Mouse (Mus musculus) 3T3-L1 (cell line): ENCODE measurements around the gene Olfml3.

ENCODE experiments used
- DNase-seq: peaks from one replicate; pipeline ENCODE4 v3.0.0-alpha.2; 2015; ENCODE audit warnings: low read depth, low spot score

Olfml3 gene

DNA sequence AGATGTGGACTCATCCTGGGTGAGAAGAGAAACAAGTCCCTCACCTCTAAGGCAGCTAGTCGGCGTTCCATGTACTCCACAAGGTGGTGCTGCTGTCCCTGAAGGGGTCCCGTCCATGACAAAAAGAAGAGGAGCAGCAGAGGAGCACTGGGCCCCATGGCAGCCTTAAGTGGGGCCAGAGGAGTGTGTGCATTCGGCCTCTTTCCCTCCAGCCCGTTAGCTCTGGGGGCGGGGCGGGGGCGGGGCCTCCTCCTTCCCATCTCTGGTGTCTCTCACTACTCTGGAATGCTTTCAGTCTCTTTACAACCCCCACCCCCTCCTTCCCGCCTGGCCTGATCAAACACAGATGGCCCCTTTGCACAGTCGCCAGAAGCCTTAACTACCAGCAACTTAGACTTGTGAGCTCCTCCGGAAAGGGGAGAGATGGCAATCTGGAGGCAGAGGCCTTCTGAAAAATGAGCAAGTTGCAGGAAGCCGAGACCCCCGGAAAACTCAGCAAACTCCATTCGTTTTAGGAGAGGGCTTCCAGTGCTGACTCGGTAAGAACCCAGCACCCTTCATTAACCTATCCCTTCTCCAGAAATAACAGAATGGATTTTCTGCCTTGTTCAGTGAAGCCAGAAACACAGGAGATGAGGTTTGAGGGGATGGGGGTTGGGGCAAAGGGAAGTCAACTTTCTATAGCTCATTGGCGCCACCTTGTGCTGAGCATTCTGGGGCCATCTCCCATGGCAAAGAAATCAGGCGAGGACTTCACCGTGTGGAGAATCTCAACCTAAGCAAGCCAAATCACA, at the start of gene Olfml3:
Olfml3 (minus strand) TSS at position 224 of the 794 bp plus-strand sequence.
- peak; percentile 99 for DNase-seq

DNA sequence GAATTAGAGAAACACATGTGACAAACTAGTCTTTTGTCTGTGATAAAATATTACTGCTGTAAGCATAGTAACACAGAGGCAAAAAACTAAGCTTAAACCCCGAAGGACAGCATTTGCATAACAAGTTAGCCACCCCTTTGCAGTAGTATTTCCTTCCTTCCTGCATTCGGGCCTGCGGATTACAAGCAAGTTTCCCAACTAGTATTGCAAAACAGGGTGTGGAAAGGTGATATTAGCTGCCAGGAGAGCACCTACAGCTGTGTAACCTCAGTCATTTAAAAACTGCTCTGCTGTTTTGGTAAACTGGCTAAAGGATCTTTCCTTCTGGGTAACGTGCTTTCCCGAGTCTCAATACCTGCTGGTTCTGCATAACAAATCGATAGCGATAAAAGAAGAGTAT, 49.4 kb upstream of the Olfml3 start:
- DNase-seq = no peak

DNA sequence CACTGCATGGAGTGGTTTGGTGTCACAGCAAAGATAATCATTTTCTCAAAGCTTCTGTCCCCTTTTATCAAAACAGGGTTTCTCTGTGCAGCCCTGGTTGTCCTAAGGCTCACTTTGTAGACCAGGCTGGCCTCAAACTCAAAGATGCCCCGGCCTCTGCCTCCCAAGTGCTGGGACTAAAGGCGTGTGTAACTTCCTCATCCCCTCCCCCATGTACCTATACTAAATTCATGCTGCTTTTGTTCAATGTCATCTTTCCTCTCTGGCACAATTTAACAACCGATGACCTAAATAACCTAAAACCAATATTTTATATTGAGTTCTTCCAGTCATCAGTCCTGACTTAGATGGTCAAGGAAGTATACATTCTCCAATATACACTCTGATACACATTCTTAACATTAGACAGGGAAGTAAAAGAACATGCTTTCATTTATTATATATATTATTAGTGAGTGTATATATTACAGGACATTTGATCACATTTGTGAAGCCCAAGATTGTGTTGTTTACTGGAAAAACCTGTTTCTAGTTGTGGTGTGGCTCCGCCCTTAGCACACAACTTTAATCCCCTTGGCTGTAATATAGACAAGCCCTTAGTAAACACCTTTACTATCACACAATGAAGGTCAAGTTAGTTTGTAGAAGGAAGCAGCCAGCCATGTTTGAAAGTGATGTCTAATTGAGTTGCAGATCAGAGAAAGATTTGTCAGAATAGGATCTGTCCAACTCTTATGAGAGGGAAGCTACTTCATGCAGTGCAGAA, 45.2 kb upstream of the Olfml3 start:
- no peak for DNase-seq

DNA sequence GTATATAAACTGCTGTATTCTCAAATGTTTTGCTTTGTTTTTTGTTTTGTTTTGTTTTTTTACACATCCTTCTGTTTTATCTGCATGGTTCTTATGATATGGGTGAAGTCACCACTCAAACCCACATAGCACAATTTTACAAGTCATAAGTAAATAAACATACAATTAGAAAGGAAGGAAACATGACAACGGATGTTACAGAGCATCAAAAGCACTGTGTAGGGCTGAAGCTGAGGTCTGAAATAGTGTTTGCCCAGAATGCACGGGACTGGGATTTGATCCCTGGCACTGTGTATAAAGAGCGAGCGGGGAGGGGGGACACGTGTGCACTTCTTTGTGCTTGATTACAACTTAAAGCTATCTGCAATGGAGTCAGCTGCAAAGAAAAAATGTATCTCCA, 43.0 kb upstream of the Olfml3 start:
- no peak for DNase-seq

DNA sequence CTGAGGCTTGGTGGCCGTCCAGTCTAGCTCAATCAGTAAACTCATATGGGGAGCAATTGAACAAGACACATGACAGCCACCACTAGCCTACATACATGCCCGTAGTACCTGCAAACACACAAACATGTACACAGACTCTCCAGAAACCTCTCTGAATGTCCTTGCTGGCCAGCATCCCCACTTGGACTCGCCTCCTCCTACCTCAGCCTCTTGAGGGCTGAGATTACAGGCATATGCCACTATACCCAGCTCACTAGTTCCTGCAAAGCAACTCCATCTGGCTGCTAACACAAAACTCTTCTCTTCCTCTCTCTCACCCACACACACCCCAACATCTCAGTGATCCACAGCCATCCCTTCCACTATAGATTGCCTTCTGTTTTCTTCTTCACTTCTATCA, 42.5 kb upstream of the Olfml3 start:
- no peak for DNase-seq

DNA sequence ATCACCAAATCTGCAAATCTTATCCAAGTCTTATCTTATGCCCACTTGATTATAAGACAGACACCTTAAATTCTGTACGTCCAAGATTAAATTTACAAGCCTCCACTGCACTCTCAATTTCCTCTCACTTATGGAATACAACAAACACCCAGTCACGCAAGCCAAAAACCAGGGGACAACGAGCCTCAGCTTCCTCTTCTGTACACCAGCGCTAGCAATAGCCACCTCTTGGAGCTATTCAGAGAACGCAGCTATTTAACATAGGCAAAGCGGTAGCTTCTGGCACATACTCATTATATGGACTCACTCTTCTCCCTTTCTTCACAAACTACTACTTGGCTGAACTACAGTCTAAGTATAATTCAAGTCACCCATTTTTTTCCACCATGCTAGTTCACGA, 41.4 kb upstream of the Olfml3 start:
- DNase-seq = no peak

DNA sequence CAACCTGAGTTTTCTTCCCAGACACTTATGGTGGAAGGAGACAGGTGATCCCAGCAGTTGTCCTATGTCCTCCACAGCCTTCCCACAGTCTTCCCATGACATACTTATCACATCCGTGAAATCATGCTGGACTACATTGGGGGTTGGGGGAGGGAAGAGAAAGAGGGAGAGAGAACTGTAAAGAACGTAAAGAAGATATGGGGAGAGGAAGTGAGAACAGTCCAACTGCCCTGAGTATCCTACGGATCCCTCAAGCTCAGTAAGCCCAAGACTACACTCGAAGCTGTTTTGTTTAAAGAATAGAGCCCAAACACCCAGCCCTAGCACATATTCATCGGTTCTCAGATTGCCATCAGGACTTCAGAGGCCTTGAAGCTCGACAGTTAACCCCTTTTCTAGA, 40.9 kb upstream of the Olfml3 start:
- DNase-seq = no peak

DNA sequence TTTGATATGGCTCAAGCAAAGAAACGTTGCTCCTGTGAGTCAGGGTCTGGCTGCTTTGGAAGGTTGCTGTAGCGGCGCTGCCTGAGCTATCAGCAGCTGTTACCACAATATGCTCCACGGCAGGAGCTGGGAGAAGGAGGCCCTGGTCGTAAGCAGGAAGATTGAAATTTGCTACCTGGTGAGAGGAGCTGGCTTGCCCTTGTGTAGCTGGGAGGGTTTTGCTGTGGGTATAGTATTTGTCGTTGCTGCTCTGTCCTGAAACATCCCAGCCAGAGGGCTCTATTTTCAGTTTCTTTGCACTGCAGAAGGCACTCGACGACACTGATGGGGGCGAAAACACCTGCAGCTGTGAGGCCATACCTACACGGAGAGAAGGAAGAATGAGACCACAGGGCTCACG, 40.1 kb upstream of the Olfml3 start:
- no peak for DNase-seq

DNA sequence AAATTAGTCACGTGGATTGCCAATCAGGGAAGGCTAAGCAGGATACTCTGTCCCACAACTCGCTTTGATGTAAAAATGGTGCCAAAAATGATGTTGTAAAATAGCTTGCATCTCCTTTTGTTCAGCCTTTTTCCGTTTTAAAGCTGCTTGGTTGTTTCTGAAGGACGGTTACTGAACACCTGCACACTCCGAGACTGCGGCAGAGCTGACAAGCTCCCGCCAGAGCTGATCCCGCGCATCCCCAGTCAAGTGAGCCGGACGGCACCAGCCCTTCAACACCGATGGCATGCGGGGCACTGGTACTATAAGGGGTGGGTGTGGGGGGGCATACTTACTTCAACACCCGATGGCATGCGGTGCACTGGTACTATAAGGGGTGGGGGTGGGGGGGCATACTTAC, 36.2 kb upstream of the Olfml3 start:
- no peak for DNase-seq

DNA sequence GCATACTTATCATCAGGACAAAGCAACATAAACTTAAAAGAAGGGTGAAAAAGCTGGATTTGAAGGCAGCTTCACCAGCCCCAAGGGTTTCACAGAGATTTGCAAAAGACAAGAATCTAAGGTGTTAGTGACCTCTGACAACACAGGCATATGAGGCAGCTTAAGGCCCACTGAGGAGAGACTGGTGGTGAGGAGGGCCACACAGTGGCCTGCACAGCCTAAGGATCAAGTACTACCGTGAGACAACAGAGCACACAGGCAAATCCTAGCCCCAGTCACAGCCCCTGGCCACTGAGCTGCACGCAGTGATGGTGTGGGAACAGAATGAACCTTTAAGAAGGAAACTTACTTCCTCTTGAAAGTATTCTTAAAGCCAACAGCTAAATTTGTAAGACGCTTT, 35.7 kb upstream of the Olfml3 start:
- DNase-seq = no peak

DNA sequence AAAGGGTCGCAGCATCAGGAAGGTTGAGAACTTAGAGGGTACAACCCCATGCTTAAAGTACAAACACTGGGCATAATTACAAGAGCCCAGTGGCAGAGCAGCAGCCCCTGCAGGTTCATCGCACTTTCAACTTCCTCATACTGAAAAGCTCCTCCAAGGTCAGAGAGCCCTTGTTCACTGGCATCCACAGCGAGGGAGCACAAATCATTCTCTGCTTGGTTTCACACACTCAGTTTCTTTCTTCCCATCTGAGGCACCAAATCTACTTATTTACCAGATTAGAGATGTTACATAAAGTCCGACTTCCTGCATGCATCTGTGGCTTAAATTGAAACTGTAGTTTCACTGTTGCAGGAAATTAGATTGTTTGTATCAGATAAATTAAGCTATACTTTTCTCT, 35.0 kb upstream of the Olfml3 start:
- no peak for DNase-seq

DNA sequence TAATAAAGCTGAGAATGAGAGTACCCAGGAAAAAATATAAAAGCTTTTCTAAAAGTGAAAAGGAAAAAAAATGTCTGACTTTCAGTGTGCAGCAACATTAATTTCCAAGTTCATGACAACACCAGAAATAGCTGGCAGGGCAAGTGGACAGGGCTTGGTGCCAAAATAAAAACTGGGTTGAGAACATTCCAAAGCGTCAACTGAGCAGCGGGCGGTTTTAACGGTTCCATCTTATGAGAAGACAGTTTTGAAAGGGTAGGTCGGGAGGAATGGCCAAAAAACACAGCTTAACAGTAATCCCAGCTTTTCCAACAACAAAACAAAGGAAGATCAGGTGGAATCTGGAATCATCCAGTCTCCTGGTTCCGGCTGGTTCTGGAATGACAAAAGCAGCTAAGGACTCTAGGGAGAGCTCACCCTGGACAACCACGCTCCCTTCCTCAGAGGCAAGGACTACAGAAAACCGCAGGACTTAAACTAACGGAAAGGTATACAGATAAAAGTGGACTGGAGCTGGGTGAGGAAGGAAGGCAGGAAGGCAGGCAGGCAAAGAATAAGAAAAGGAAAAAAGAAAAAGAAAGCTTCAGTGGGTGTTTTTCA, 33.8 kb upstream of the Olfml3 start:
- DNase-seq = peak; percentile 72

DNA sequence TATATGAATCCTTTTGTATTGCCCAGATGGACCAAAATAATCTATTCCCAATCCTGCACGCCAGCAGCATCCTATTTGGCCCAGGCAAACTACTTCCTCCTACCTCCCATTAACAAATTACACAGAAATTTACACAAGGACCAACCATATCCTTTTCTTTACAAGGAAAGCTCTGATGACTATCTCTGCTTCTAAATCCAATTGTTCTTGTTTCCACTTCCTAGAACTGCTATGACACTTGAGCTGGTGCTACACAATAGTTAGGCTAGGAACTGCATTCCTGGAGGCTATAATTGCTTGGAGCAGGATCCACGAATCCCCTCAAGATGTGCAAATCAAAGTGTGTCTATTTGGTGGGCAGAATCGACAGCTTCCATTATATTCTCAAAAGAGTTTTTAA, 29.0 kb upstream of the Olfml3 start:
- DNase-seq = no peak

DNA sequence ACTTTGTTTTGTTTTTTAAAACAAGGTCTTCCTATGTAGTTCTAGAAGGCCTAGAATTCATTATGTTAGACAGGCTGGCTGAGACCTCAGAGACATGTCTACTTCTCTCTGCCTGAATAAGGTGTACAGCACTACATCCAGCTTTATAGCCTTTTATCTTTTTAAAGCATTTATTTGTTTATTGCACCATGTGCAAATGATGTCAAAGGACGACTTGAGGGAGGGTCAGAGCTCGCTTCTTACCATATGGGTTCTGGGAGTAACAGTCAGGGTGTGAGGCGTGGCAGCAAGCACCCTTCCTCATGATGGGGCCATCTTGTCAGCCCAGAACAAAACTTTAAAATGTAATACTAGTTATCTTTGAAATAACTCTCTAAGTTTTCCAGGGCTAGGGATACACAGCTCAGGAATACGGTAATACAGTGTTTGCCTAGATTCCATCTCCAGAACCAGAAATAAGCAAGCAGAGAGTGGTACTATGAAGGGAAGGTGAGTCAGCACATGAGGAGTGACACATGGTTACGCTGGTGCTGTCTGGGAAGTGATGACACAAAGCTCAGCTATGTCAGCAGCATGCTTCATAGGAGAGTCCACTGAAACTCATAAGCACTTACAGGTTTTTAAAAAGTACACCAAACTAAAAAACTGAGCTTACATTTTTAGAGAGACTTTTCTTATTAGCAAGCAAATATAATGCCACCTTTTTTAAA, 21.6 kb upstream of the Olfml3 start:
- peak; percentile 91 for DNase-seq

DNA sequence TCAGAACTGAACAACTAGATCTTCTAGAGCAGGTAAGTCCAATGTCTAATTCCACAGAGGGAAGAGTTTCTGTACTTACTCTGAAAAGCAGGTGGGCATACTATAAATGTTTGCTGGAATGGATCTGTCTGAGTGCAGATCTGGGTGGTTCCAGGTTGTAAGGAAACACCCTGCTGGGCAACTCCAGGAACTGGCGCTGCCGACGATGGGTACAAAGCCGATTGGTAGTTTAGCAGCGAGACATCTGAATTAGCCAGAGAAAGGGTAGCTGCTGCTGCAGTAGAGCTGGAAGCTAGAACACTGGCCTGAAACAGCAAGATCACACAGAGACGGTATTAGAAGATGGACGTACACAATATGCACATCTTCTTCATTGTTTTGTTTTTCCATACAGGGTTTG, 20.7 kb upstream of the Olfml3 start:
- no peak for DNase-seq

DNA sequence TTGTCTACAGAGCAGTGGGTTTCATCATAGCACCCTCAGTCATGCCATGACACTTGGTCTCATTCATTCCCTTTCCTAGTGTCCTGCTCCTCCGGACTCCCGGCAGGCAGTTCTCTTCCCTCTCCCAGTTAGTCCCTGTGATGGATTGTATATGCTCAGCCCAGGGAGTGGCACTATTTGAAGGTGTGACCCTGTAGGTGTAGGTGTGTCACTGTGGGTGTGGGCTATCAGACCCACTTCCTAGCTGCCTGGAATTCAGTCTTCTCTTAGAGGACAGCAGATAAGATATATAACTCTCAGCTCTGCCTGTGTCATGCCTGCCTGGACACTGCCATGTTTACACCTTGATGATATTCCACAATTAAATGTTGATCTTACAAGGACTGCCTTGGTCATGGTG, 19.1 kb upstream of the Olfml3 start:
- DNase-seq = no peak

DNA sequence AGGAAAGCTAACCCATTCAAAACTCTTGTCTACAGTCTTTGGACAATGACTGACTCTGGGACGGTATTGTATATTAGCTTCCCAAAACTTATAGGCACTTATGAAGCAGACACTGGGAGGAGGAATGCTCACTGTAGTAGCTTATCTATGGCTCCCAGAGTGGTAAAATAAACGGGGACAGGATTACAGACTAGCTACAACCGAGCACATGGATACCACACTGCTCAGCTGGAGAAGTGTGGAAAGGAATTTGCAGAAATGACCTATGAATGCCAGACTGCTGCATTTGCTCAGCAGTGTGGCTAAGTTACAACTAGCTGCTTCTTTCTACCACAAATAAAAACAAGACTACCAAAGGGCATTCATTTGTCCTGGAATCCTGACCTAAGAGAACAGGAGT, 17.6 kb upstream of the Olfml3 start:
- DNase-seq = no peak

DNA sequence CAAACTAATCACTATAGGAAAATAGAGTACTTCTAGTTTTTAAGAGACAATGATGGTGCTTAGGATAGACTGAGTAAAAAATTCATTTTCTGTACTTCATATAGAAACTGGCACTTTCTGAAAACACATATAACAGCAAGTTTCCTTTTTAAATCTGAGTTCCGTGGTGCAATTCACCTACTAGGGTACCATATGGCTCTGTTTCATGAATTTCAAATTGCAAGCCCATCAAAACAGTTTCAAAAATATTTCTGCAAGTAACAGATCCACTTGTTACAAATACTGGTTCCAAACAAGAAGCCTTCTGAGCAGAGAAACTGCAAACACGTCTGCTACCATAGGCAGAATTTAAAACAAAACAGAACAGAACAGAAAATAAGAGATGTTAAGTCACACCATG, 13.8 kb upstream of the Olfml3 start:
- no peak for DNase-seq

DNA sequence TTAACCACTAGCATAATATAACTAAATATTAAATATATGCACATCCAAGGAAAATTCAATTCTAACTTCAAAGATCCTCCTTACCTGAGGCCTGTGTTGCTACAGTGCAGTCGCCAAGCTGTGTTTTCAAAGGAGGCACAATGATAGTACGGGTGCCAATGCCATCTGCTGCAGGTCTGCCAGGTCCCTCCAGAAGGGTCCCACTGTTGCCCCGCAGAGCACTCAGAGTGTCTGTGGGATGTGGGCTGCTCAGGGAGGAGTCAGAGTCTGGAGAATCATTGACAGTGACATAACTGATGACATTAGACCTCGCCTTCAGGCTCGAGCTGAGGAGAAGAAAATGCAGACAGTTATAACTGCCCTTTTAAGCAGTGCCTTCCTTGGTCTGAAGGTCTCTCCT, 8.9 kb upstream of the Olfml3 start:
- no peak for DNase-seq

DNA sequence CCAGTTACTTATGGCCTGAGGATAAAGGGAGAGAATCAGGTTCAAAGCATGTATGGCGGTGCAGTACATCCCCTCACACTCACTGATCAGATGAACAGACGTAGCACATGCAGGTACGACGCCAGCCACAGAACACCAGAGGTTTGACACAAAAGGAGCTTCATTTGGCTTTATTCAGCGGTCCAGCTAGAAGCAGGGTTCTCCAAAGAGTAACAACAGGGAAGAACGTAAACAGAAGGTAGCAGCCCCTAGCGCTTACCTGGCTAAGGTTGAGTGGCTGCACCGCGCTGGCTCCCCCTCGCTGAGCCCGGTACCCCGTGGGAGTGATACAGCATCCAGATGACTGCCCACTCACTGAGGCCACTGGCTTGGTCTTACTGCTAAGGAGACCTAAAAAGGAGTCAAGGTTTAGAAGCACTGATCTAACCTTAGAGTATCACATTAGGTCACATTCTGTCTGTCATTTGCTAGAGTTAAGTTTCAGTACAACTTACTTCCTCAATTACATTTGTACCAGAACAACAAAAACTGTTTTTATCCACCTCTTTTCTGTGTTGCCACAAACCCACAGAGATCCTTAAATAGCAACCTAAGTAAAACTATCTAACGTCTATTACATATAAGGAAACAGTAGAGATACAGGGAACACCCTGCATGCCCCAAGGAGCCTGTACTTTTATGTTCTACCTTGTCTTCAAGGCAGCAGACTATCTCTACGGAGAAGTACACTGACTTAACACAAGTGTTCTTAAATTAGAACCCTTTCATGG, 7.4 kb upstream of the Olfml3 start:
- no peak for DNase-seq

DNA sequence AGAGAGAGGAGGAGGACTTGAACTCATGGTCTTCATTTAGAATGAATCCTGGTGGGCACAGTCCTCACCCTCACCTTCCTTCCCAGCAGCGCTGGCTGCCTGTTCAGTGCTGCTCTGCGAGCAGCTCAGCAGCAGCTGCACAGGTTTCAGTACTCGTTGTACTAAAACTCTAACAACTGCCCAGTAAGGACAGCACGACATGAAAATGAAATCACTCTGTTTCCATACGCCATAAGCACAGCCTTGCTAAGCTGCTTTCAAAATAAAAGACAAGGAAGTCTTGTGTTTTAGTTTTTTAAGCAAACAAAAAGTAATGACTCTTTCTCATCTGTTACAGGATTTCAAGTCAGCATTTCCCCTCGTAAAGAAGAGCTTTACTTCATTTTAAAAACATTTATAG, 5.4 kb upstream of the Olfml3 start:
- DNase-seq = no peak
